Mouse (Mus musculus): Measurements from ENCODE around the gene Tesk2. TPM values are rescaled to one million over a fixed set of nuclear protein-coding genes. Genes with fewer than 3 reads are reported as not detected.
A peak's percentile ranks its signal among the peaks of the same experiment; 100 is the strongest.
"Not testable (repeated sequence)": the region's sequence is repeated elsewhere in the genome, so short reads cannot be mapped to it uniquely, and the experiment has no call there.

Tesk2 gene
- polyA plus RNA-seq, 1 experiment from 2014 or later = 3.1 TPM

GRCm38 (mm10) chr4:116840096-116840495 lies 119.3 kb downstream of the Tesk2 start:
- not testable (repeated sequence) for H3K36me3 ChIP-seq (ENCODE audit: control insufficient read depth, insufficient read depth, low read length); H3K9ac ChIP-seq (ENCODE audit: low read depth, low read length); ATAC-seq; H3K9me3 ChIP-seq (ENCODE audit: control insufficient read depth, low read length); H3K27me3 ChIP-seq (replicated peaks; ENCODE audit: control insufficient read depth, insufficient read depth, low read length); H3K4me3 ChIP-seq (ENCODE audit: low read length); H3K27ac ChIP-seq (ENCODE audit: low read depth, low read length); H3K4me1 ChIP-seq (ENCODE audit: control insufficient read depth, insufficient read depth, low read depth, low read length)
- peak overlapping the region; percentile 19; the same call in 1 of the 2 replicates for H3K4me2 ChIP-seq (ENCODE audit: low read length)
- 37% methylated on average over 20 of the region's 29 CpGs for WGBS

GRCm38 (mm10) chr4:116840841-116841240 lies 120.1 kb downstream of the Tesk2 start:
- Histone ChIP-seq H3K27me3 (replicated peaks; ENCODE audit: control insufficient read depth, insufficient read depth, low read length) (no peaks in the 10 kb centered on the region), H3K4me1 (ENCODE audit: control insufficient read depth, insufficient read depth, low read depth, low read length) (no peaks in the 10 kb centered on the region), H3K9me3 (ENCODE audit: control insufficient read depth, low read length) (0 out of 2 replicates have a peak, but pooled peaks cover 2% of the 10 kb centered on the region), H3K36me3 (ENCODE audit: control insufficient read depth, insufficient read depth, low read length) (no peaks in the 10 kb centered on the region), H3K4me3 (ENCODE audit: low read length) (no peak overlapping the region), H3K4me2 (ENCODE audit: low read length) (no peak overlapping the region), H3K9ac (ENCODE audit: low read depth, low read length) (no peak overlapping the region), H3K27ac (ENCODE audit: low read depth, low read length) (no peak overlapping the region)
- 89% methylated on average over 6 of the region's 6 CpGs for WGBS
- no peak for ATAC-seq

DNA sequence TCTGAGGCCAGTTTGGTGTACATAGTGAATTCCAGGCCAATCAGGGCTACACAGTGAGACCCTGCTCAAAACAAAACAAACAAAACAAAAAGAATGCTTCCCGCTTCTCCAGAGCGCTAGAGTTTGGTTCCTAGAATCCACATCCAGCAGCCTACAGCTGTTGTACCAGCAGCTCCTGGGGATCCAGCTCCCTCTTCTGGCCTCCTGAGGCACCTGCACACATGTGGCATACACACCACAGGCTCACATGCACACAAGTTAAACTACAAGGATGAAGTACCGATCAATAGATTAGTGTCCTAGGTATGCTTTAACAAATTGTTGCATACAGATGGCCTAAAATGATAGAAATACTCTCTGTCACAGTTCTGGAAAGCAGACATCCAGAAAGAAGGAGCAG lies 123.6 kb downstream of the Tesk2 start:
- Histone ChIP-seq H3K4me2 (ENCODE audit: low read length) (no peak overlapping the region), H3K9me3 (ENCODE audit: control insufficient read depth, low read length) (0 out of 2 replicates have a peak, but pooled peaks cover 2% of the 10 kb centered on the region), H3K9ac (ENCODE audit: low read depth, low read length) (no peak overlapping the region), H3K4me1 (ENCODE audit: control insufficient read depth, insufficient read depth, low read depth, low read length) (no peaks in the 10 kb centered on the region), H3K4me3 (ENCODE audit: low read length) (no peak overlapping the region), H3K36me3 (ENCODE audit: control insufficient read depth, insufficient read depth, low read length) (no peaks in the 10 kb centered on the region), H3K27ac (ENCODE audit: low read depth, low read length) (no peak overlapping the region), H3K27me3 (replicated peaks; ENCODE audit: control insufficient read depth, insufficient read depth, low read length) (no peaks in the 10 kb centered on the region)
- 97% methylated on average over 3 of the region's 3 CpGs for WGBS
- ATAC-seq = no peak

DNA sequence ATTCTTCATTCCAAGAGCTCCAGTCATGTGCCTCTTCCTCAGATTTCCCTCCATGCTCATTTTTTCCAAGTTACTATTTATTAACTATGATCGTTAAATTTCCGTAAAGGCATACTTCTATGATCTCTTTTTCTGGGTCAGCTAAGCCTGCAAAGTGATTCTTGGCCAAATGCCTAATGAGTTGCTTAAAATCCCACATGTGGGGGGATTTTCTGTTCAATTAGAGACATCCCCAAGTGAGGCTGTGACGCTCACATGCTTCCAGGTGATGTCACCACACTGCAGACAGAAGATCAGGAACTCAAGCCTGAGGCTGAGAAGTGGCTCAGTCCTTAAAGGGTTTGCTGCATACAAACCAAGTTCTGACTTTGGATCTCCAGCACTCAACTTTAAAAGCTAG lies 129.2 kb downstream of the Tesk2 start:
- H3K4me3 ChIP-seq (ENCODE audit: low read length) = no peak overlapping the region
- no peak for ATAC-seq

DNA sequence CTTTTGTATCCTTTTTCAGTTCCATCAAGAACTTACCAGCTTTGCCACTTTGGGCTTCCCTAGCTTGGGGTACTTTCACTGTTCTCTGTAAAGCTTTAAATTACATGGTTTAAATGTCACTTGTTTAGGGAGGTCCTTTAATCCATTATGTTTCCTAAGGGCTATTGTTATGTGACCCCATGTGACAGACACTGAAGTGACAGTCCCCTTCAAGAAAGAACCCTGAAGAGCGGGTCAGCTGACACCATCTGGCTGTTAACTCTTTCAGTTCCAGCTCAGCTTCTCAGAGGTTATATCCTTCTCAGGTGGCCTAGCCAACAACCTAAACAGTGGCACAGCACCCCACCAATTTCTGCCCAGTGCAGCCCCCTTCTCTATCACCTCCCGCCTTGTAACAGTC lies 133.5 kb downstream of the Tesk2 start:
- no peak for ATAC-seq
- WGBS = 25% methylated on average over 2 of the region's 2 CpGs
- Histone ChIP-seq H3K9ac (ENCODE audit: low read depth, low read length) (no peak overlapping the region), H3K4me1 (ENCODE audit: control insufficient read depth, insufficient read depth, low read depth, low read length) (no peaks in the 10 kb centered on the region), H3K4me3 (ENCODE audit: low read length) (no peak overlapping the region), H3K4me2 (ENCODE audit: low read length) (no peak overlapping the region), H3K9me3 (ENCODE audit: control insufficient read depth, low read length) (no peaks in the 10 kb centered on the region), H3K27me3 (replicated peaks; ENCODE audit: control insufficient read depth, insufficient read depth, low read length) (no peaks in the 10 kb centered on the region), H3K27ac (ENCODE audit: low read depth, low read length) (no peak overlapping the region), H3K36me3 (ENCODE audit: control insufficient read depth, insufficient read depth, low read length) (no peaks in the 10 kb centered on the region)

More for the DNA sequence above, 129.2 kb downstream of the Tesk2 start:
- Histone ChIP-seq H3K9me3 (ENCODE audit: control insufficient read depth, low read length) (no peaks in the 10 kb centered on the region), H3K9ac (ENCODE audit: low read depth, low read length) (no peak overlapping the region), H3K4me1 (ENCODE audit: control insufficient read depth, insufficient read depth, low read depth, low read length) (no peaks in the 10 kb centered on the region), H3K36me3 (ENCODE audit: control insufficient read depth, insufficient read depth, low read length) (no peaks in the 10 kb centered on the region), H3K27me3 (replicated peaks; ENCODE audit: control insufficient read depth, insufficient read depth, low read length) (no peaks in the 10 kb centered on the region), H3K27ac (ENCODE audit: low read depth, low read length) (no peak overlapping the region), H3K4me2 (ENCODE audit: low read length) (no peak overlapping the region)
- 66% methylated on average over 3 of the region's 3 CpGs for WGBS

Other genes with a start within 250 kb of the Tesk2 start
- gene Ipp, start 213.4 kb upstream of the Tesk2 start, polyA plus RNA-seq (2015; fragmentation: Nextera tagmentation; extraction: Ambion mirVana) = 12.9 and 13.0 TPM in 2 replicates
- 20.1 and 22.2 TPM in 2 replicates for gene Tmem69, start 165.0 kb upstream of the Tesk2 start, polyA plus RNA-seq (2015; fragmentation: Nextera tagmentation; extraction: Ambion mirVana)
- 12.1 and 14.6 TPM in 2 replicates for gene Gpbp1l1, start 163.3 kb upstream of the Tesk2 start, polyA plus RNA-seq (2015; fragmentation: Nextera tagmentation; extraction: Ambion mirVana)
- 4.0 and 5.6 TPM in 2 replicates for gene Ccdc17, start 124.3 kb upstream of the Tesk2 start, polyA plus RNA-seq (2015; fragmentation: Nextera tagmentation; extraction: Ambion mirVana)
- 80.6 and 88.1 TPM in 2 replicates for gene Nasp, start 93.0 kb upstream of the Tesk2 start, polyA plus RNA-seq (2015; fragmentation: Nextera tagmentation; extraction: Ambion mirVana)
- gene Akr1a1, start 69.3 kb upstream of the Tesk2 start, polyA plus RNA-seq (2015; fragmentation: Nextera tagmentation; extraction: Ambion mirVana) = 763 and 799 TPM in 2 replicates
- 466 and 468 TPM in 2 replicates for gene Prdx1, start 35.4 kb upstream of the Tesk2 start, polyA plus RNA-seq (2015; fragmentation: Nextera tagmentation; extraction: Ambion mirVana)
- gene Mmachc, start 12.5 kb upstream of the Tesk2 start, polyA plus RNA-seq (2015; fragmentation: Nextera tagmentation; extraction: Ambion mirVana) = 22.6 and 24.5 TPM in 2 replicates
- 8.0 and 11.2 TPM in 2 replicates for gene Ccdc163, start 12.4 kb upstream of the Tesk2 start, polyA plus RNA-seq (2015; fragmentation: Nextera tagmentation; extraction: Ambion mirVana)
- 29.6 and 30.1 TPM in 2 replicates for gene Toe1, start 86.7 kb downstream of the Tesk2 start, polyA plus RNA-seq (2015; fragmentation: Nextera tagmentation; extraction: Ambion mirVana)
- gene Mutyh, start 86.8 kb downstream of the Tesk2 start, polyA plus RNA-seq (2015; fragmentation: Nextera tagmentation; extraction: Ambion mirVana) = 6.8 and 9.1 TPM in 2 replicates
- 2.1 and 2.3 TPM in 2 replicates for gene Hpdl, start 100.8 kb downstream of the Tesk2 start, polyA plus RNA-seq (2015; fragmentation: Nextera tagmentation; extraction: Ambion mirVana)
- 4.1 and 4.8 TPM in 2 replicates for gene Zswim5, start 156.4 kb downstream of the Tesk2 start, polyA plus RNA-seq (2015; fragmentation: Nextera tagmentation; extraction: Ambion mirVana)

Measured in hindbrain, embryonic 16.5 days (tissue).